Mouse (Mus musculus): ENCODE results near the gene Ift122. TPM values are rescaled to one million over a fixed set of nuclear protein-coding genes. Genes with fewer than 3 reads are reported as not detected.
A peak's percentile ranks its signal among the peaks of the same experiment; 100 is the strongest.
"Not testable (repeated sequence)": the region's sequence is repeated elsewhere in the genome, so short reads cannot be mapped to it uniquely, and the experiment has no call there.

The Ift122 gene
- polyA plus RNA-seq, 1 experiment from 2014 or later: 26.1 TPM

GRCm38 (mm10) chr6:115852446-115853090 lies 702 bp upstream of the Ift122 start:
- H3K4me3 ChIP-seq: peak overlapping the region; percentile 61
- H3K36me3 ChIP-seq (ENCODE audit: poor library complexity, severe bottlenecking): peaks cover 24% of the 10 kb centered on the region
- H3K4me2 ChIP-seq: peak overlapping the region; percentile 79
- H3K27me3 ChIP-seq: no peaks in the 10 kb centered on the region
- peaks cover 31% of the 10 kb centered on the region for H3K4me1 ChIP-seq
- peak overlapping the region; percentile 86 for H3K27ac ChIP-seq
- ATAC-seq: no peak
- 4% methylated on average over 20 of the region's 20 CpGs for WGBS
- H3K9ac ChIP-seq: peak overlapping the region; percentile 73
- no peaks in the 10 kb centered on the region for H3K9me3 ChIP-seq (replicated peaks)

GRCm38 (mm10) chr6:115853985-115854384 lies 715 bp downstream of the Ift122 start:
- H3K9me3 ChIP-seq (replicated peaks): no peaks in the 10 kb centered on the region
- H3K36me3 ChIP-seq (ENCODE audit: poor library complexity, severe bottlenecking): peaks cover 11% of the 10 kb centered on the region
- peak overlapping the region; percentile 61 for H3K4me3 ChIP-seq
- H3K27ac ChIP-seq: peak overlapping the region; percentile 86
- 42% methylated on average over 7 of the region's 7 CpGs for WGBS
- peak overlapping the region; percentile 62 for H3K4me2 ChIP-seq
- peak overlapping the region; percentile 66 for H3K9ac ChIP-seq
- no peaks in the 10 kb centered on the region for H3K27me3 ChIP-seq
- no peak for ATAC-seq
- peaks cover 31% of the 10 kb centered on the region for H3K4me1 ChIP-seq

GRCm38 (mm10) chr6:115854432-115854831 lies 1.2 kb downstream of the Ift122 start:
- Histone ChIP-seq H3K4me1 (peaks cover 31% of the 10 kb centered on the region), H3K4me3 (no peak overlapping the region), H3K36me3 (ENCODE audit: poor library complexity, severe bottlenecking) (peaks cover 7% of the 10 kb centered on the region), H3K27me3 (no peaks in the 10 kb centered on the region), H3K9me3 (replicated peaks) (no peaks in the 10 kb centered on the region), H3K27ac (no peak overlapping the region), H3K9ac (no peak overlapping the region), H3K4me2 (no peak overlapping the region)
- WGBS: 64% methylated on average over 2 of the region's 2 CpGs
- no peak for ATAC-seq

- Histone ChIP-seq H3K9me3 (replicated peaks) (no peaks in the 10 kb centered on the region), H3K4me2 (no peak overlapping the region), H3K36me3 (ENCODE audit: poor library complexity, severe bottlenecking) (no peaks in the 10 kb centered on the region), H3K27ac (no peak overlapping the region), H3K9ac (no peak overlapping the region), H3K27me3 (no peaks in the 10 kb centered on the region), H3K4me1 (peaks cover 31% of the 10 kb centered on the region), H3K4me3 (no peak overlapping the region)
- 82% methylated on average over 3 of the region's 3 CpGs for WGBS
- no peak for ATAC-seq
Observed at GRCm38 (mm10) chr6:115855733-115856360, 2.6 kb downstream of the Ift122 start.

- Histone ChIP-seq H3K4me1 (peaks cover 29% of the 10 kb centered on the region), H3K36me3 (ENCODE audit: poor library complexity, severe bottlenecking) (no peaks in the 10 kb centered on the region), H3K4me2 (no peak overlapping the region), H3K9me3 (replicated peaks) (no peaks in the 10 kb centered on the region), H3K27me3 (no peaks in the 10 kb centered on the region), H3K4me3 (no peak overlapping the region), H3K27ac (no peak overlapping the region), H3K9ac (no peak overlapping the region)
- no peak for ATAC-seq
- 73% methylated on average over 4 of the region's 4 CpGs for WGBS
Observed at GRCm38 (mm10) chr6:115856361-115856745, 3.1 kb downstream of the Ift122 start.

GRCm38 (mm10) chr6:115859258-115859657 lies 6.0 kb downstream of the Ift122 start:
- Histone ChIP-seq H3K4me2 (no peak overlapping the region), H3K4me3 (no peak overlapping the region), H3K9me3 (replicated peaks) (no peaks in the 10 kb centered on the region), H3K27ac (no peak overlapping the region), H3K4me1 (peaks cover 7% of the 10 kb centered on the region), H3K36me3 (ENCODE audit: poor library complexity, severe bottlenecking) (peaks cover 5% of the 10 kb centered on the region; the same call in 1 of the 2 replicates), H3K9ac (no peak overlapping the region), H3K27me3 (no peaks in the 10 kb centered on the region)
- ATAC-seq: no peak
- 70% methylated on average over 4 of the region's 4 CpGs for WGBS

- Histone ChIP-seq H3K27me3 (no peaks in the 10 kb centered on the region), H3K4me1 (peaks cover 7% of the 10 kb centered on the region), H3K4me3 (no peak overlapping the region), H3K4me2 (no peak overlapping the region), H3K9ac (no peak overlapping the region), H3K36me3 (ENCODE audit: poor library complexity, severe bottlenecking) (peaks cover 13% of the 10 kb centered on the region), H3K27ac (no peak overlapping the region), H3K9me3 (replicated peaks) (no peaks in the 10 kb centered on the region)
- ATAC-seq: no peak
- 77% methylated on average over 7 of the region's 7 CpGs for WGBS
Observed at GRCm38 (mm10) chr6:115860027-115860556, 6.8 kb downstream of the Ift122 start.

- H3K9me3 ChIP-seq (replicated peaks): no peaks in the 10 kb centered on the region
- H3K4me2 ChIP-seq: no peak overlapping the region
- no peaks in the 10 kb centered on the region for H3K27me3 ChIP-seq
- ATAC-seq: no peak
- H3K9ac ChIP-seq: no peak overlapping the region
- H3K36me3 ChIP-seq (ENCODE audit: poor library complexity, severe bottlenecking): peaks cover 19% of the 10 kb centered on the region
- no peak overlapping the region for H3K4me3 ChIP-seq
- H3K27ac ChIP-seq: no peak overlapping the region
- 78% methylated on average over 7 of the region's 7 CpGs for WGBS
- no peaks in the 10 kb centered on the region for H3K4me1 ChIP-seq
Observed at GRCm38 (mm10) chr6:115863340-115863841, 10.1 kb downstream of the Ift122 start.

- 95% methylated on average over 4 of the region's 4 CpGs for WGBS
- Histone ChIP-seq H3K4me2 (no peak overlapping the region), H3K36me3 (ENCODE audit: poor library complexity, severe bottlenecking) (peaks cover 19% of the 10 kb centered on the region), H3K4me3 (no peak overlapping the region), H3K9ac (no peak overlapping the region), H3K27ac (no peak overlapping the region), H3K27me3 (no peaks in the 10 kb centered on the region), H3K4me1 (no peaks in the 10 kb centered on the region), H3K9me3 (replicated peaks) (no peaks in the 10 kb centered on the region)
- no peak for ATAC-seq
Observed at GRCm38 (mm10) chr6:115865246-115865645, 12.0 kb downstream of the Ift122 start.

GRCm38 (mm10) chr6:115867157-115867556 lies 13.9 kb downstream of the Ift122 start:
- not testable (repeated sequence) for H3K9me3 ChIP-seq (replicated peaks); H3K27me3 ChIP-seq; ATAC-seq; H3K4me1 ChIP-seq; H3K4me2 ChIP-seq; H3K27ac ChIP-seq; H3K4me3 ChIP-seq; H3K9ac ChIP-seq
- no CpG with 5 or more reads among the region's 3 CpGs for WGBS
- peaks cover 19% of the 10 kb centered on the region for H3K36me3 ChIP-seq (ENCODE audit: poor library complexity, severe bottlenecking)

- not testable (repeated sequence) for H3K9me3 ChIP-seq (replicated peaks); H3K4me3 ChIP-seq; H3K4me1 ChIP-seq; H3K27ac ChIP-seq; H3K27me3 ChIP-seq; H3K9ac ChIP-seq; H3K4me2 ChIP-seq; ATAC-seq; H3K36me3 ChIP-seq (ENCODE audit: poor library complexity, severe bottlenecking)
- no CpG with 5 or more reads among the region's 3 CpGs for WGBS
Observed at GRCm38 (mm10) chr6:115871318-115871717, 18.0 kb downstream of the Ift122 start.

- H3K4me2 ChIP-seq: no peak overlapping the region
- no peaks in the 10 kb centered on the region for H3K9me3 ChIP-seq (replicated peaks)
- 88% methylated on average over 2 of the region's 2 CpGs for WGBS
- H3K27ac ChIP-seq: no peak overlapping the region
- no peaks in the 10 kb centered on the region for H3K27me3 ChIP-seq
- ATAC-seq: no peak
- H3K4me3 ChIP-seq: no peak overlapping the region
- no peak overlapping the region for H3K9ac ChIP-seq
- H3K4me1 ChIP-seq: no peaks in the 10 kb centered on the region
- peaks cover 42% of the 10 kb centered on the region for H3K36me3 ChIP-seq (ENCODE audit: poor library complexity, severe bottlenecking)
Observed at GRCm38 (mm10) chr6:115877239-115877638, 24.0 kb downstream of the Ift122 start.

All from forebrain, embryonic 13.5 days (tissue).